Mouse (Mus musculus) kidney, embryonic 16.5 days (tissue): Measurements from ENCODE around the gene Krt80. TPM values are rescaled to one million over a fixed set of nuclear protein-coding genes. Genes with fewer than 3 reads are reported as not detected.

ENCODE experiments used
- ATAC-seq: fragments of 200-750 bp; cut with Nextera tagmentation; 2 replicates; pipeline ENCODE4 v1.8.0; 2017; ENCODE audit warnings: moderate TSS enrichment; ENCODE audit not compliant: low FRiP score, low TSS enrichment
- H3K27ac ChIP-seq: fragments of 300-500 bp; sonication (generic); 2 replicates; pipeline ENCODE4 v1.5.1; 2014; ENCODE audit warnings: low read length
- H3K27me3 ChIP-seq: fragments of 300-500 bp; sonication (generic); 2 replicates; pipeline ENCODE4 v1.6.1; 2014; ENCODE audit warnings: low read length, control low read depth, mixed read lengths; ENCODE audit not compliant: insufficient read depth
- H3K36me3 ChIP-seq: fragments of 300-500 bp; sonication (generic); 2 replicates; pipeline ENCODE4 v1.6.1; 2014; ENCODE audit warnings: low read length, control low read depth, mixed read lengths; ENCODE audit not compliant: insufficient read depth
- H3K4me1 ChIP-seq: fragments of 300-500 bp; sonication (generic); 2 replicates; pipeline ENCODE4 v1.6.1; 2014; ENCODE audit warnings: low read length, control low read depth, mixed read lengths; ENCODE audit not compliant: insufficient read depth
- H3K4me2 ChIP-seq: fragments of 300-500 bp; sonication (generic); replicated peaks from 2 replicates; pipeline ENCODE4 v1.6.1; 2014; ENCODE audit warnings: low read depth, low read length
- H3K4me3 ChIP-seq: fragments of 300-500 bp; sonication (generic); 2 replicates; pipeline ENCODE4 v1.5.1; 2014; ENCODE audit warnings: mild to moderate bottlenecking, low read length
- H3K9ac ChIP-seq: fragments of 300-500 bp; sonication (generic); replicated peaks from 2 replicates; pipeline ENCODE4 v1.6.1; 2014; ENCODE audit warnings: low read length
- H3K9me3 ChIP-seq: fragments of 300-500 bp; sonication (generic); 2 replicates; pipeline ENCODE4 v1.6.1; 2016; ENCODE audit warnings: low read length, control low read depth
- WGBS: fragments of 180-500 bp; shearing (Covaris S2); extraction: QIAGEN DNeasy Blood & Tissue Kit; methylation state at CpG from one replicate; pipeline ENCODE4 v1.1.7; 2014; 5-methylcytosine and 5-hydroxymethylcytosine counted together
- polyA plus RNA-seq: library from polyadenylated mRNA; unstranded; fragments of >200 nt; fragmentation: Nextera tagmentation; extraction: Ambion mirVana; gene quantifications from 2 replicates; pipeline ENCODE4 v1.2.1, GENCODE M21; 2015

Krt80 gene
- polyA plus RNA-seq, 1 experiment from 2014 or later, result 1.7 TPM

DNA sequence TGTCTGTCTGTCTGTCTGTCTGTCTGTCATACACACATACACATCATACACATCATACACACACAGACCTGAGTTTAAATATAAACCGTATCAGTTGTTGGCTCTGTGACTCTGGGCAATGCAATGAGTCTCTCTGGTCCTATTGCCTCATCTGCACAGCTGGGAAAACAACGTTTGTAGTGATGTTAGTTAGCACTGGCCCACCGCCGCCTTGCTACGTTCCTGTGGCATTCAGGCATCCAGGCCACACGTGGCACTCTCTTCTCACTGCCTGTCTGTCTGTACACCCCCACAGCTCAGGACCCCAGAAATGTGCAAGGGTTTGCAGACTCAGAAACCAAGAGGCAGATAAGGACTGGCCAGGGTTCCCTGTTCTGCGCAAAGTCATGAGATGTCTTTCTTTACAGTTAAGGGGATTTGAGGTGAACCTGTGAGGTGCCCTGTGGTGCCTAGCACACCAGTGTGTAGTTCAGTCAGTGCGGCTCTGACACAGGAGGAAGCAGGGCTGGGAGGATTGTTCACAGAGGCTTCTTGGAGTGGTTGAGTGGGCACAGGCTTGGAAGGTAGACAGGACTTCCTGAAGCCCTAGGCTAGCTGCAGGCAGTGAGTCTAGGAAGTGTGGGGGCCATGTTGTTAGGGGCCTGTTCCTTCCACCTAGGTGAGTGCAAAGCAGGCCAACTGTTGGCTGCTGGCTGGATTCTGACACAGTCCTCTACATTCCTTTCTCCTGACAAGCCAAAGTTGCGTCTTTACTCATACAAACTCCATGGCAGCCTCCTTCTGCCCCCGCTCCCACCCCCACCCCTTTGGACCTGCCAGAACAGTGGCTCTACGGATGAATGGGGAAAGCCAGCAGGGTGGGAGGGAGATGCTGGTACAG, 1.2 kb downstream of the Krt80 start:
- no peak overlapping the region for H3K4me3 ChIP-seq
- peaks cover 47% of the 10 kb centered on the region for H3K4me1 ChIP-seq
- H3K4me2 ChIP-seq, result no peak overlapping the region
- no peak for ATAC-seq
- H3K9ac ChIP-seq, result no peak overlapping the region
- H3K27ac ChIP-seq, result 0 out of 2 replicates have a peak overlapping the region, but pooled peaks have one; percentile 29
- no peaks in the 10 kb centered on the region for H3K27me3 ChIP-seq
- 66% methylated on average over 11 of the region's 11 CpGs for WGBS
- no peaks in the 10 kb centered on the region for H3K9me3 ChIP-seq
- no peaks in the 10 kb centered on the region for H3K36me3 ChIP-seq

DNA sequence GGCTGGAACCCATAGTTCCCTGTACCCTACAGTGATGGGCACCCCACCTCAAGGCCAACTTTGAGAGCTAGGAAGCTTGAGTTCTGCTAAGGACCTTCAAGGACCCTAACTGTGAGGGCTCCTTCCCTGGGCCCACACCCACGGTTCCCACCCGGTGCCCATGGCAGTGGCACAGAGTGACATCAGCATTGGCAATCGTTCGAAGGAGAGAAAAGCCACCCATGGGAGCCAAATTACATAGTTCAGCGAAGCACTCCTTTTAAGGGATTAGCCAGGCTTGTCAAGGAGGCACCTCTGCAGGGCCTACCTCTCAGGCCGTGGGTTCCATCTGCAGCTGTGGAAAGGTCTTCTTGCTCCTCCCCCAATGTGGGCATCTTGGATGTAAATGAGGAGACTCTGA, 1.9 kb downstream of the Krt80 start:
- Histone ChIP-seq H3K4me1 (peaks cover 47% of the 10 kb centered on the region), H3K27ac (no peak overlapping the region), H3K4me2 (no peak overlapping the region), H3K9ac (no peak overlapping the region), H3K27me3 (no peaks in the 10 kb centered on the region), H3K9me3 (no peaks in the 10 kb centered on the region), H3K4me3 (no peak overlapping the region), H3K36me3 (no peaks in the 10 kb centered on the region)
- 79% methylated on average over 6 of the region's 6 CpGs for WGBS
- no peak for ATAC-seq

GRCm38 (mm10) chr15:101367497-101367896, 2.5 kb downstream of the Krt80 start:
- H3K4me2 ChIP-seq, result no peak overlapping the region
- WGBS, result 83% methylated on average over 8 of the region's 8 CpGs
- H3K4me3 ChIP-seq, result no peak overlapping the region
- no peak for ATAC-seq
- H3K9me3 ChIP-seq, result no peaks in the 10 kb centered on the region
- H3K4me1 ChIP-seq, result peaks cover 47% of the 10 kb centered on the region
- no peaks in the 10 kb centered on the region for H3K36me3 ChIP-seq
- no peak overlapping the region for H3K9ac ChIP-seq
- no peaks in the 10 kb centered on the region for H3K27me3 ChIP-seq
- H3K27ac ChIP-seq, result no peak overlapping the region

GRCm38 (mm10) chr15:101366926-101367325, 3.0 kb downstream of the Krt80 start:
- Histone ChIP-seq H3K4me3 (no peak overlapping the region), H3K27me3 (no peaks in the 10 kb centered on the region), H3K9ac (no peak overlapping the region), H3K4me1 (peaks cover 41% of the 10 kb centered on the region), H3K9me3 (no peaks in the 10 kb centered on the region), H3K4me2 (no peak overlapping the region), H3K27ac (no peak overlapping the region), H3K36me3 (no peaks in the 10 kb centered on the region)
- 63% methylated on average over 2 of the region's 2 CpGs for WGBS
- ATAC-seq, result no peak

- Histone ChIP-seq H3K36me3 (no peaks in the 10 kb centered on the region), H3K4me2 (no peak overlapping the region), H3K27me3 (no peaks in the 10 kb centered on the region), H3K4me3 (no peak overlapping the region), H3K9ac (peak overlapping the region; percentile 38; the same call in 1 of the 2 replicates), H3K9me3 (no peaks in the 10 kb centered on the region), H3K27ac (no peak overlapping the region), H3K4me1 (peaks cover 37% of the 10 kb centered on the region)
- 52% methylated on average over 3 of the region's 3 CpGs for WGBS
- ATAC-seq, result no peak
Measured at GRCm38 (mm10) chr15:101366482-101366881, 3.5 kb downstream of the Krt80 start.

- H3K4me1 ChIP-seq, result peaks cover 36% of the 10 kb centered on the region
- H3K4me3 ChIP-seq, result no peak overlapping the region
- H3K27me3 ChIP-seq, result no peaks in the 10 kb centered on the region
- no peak overlapping the region for H3K4me2 ChIP-seq
- H3K36me3 ChIP-seq, result no peaks in the 10 kb centered on the region
- WGBS, result 62% methylated on average over 4 of the region's 4 CpGs
- H3K9me3 ChIP-seq, result no peaks in the 10 kb centered on the region
- no peak overlapping the region for H3K27ac ChIP-seq
- ATAC-seq, result no peak
- no peak overlapping the region for H3K9ac ChIP-seq
Measured at GRCm38 (mm10) chr15:101365721-101366120, 4.2 kb downstream of the Krt80 start.

DNA sequence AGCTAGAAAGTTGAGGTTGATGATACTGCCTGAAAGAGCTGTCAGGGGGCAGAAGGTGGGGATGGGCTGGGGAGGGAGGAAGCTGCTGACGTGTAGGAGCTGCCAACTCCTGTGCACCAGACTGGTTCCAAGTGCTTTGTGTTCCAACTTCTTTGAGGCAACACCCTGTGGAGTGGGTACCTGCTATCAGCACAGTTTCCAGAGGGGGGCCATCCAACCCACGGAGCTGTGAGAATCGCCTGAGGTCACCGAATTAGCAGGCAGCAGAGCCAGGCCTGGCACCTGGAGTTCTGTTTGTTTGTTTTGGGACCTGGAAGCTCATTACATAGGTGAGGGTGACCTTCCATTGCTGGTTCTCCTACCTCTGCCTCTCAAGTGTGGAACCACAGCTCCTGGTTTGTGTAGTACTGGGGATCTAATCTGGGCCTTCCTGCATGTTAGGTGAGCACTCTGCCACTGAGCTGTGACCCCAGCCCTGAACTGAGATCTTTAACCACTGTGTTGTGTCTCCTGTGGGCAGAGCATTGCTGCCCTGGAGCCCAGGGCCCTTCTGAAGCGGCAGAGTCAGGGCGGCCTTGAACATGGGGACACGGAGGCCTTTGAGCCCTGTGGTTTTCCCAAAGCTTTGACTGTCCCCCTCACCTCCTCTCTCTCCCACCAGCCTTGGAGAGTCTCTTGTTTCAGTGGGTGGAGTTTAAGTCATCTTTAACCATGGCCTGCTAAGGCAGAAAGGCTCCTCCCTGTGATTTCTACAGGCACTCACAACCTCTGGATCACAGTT, 4.9 kb downstream of the Krt80 start:
- Histone ChIP-seq H3K27ac (no peak overlapping the region), H3K4me3 (no peak overlapping the region), H3K27me3 (no peaks in the 10 kb centered on the region), H3K4me2 (no peak overlapping the region), H3K4me1 (peaks cover 31% of the 10 kb centered on the region), H3K36me3 (no peaks in the 10 kb centered on the region), H3K9me3 (no peaks in the 10 kb centered on the region), H3K9ac (no peak overlapping the region)
- no peak for ATAC-seq
- WGBS, result 71% methylated on average over 7 of the region's 7 CpGs

- WGBS, result 63% methylated on average over 6 of the region's 6 CpGs
- H3K36me3 ChIP-seq, result no peaks in the 10 kb centered on the region
- no peak for ATAC-seq
- no peak overlapping the region for H3K4me2 ChIP-seq
- H3K4me1 ChIP-seq, result peaks cover 24% of the 10 kb centered on the region
- no peak overlapping the region for H3K9ac ChIP-seq
- no peaks in the 10 kb centered on the region for H3K9me3 ChIP-seq
- H3K27ac ChIP-seq, result no peak overlapping the region
- H3K4me3 ChIP-seq, result no peak overlapping the region
- H3K27me3 ChIP-seq, result no peaks in the 10 kb centered on the region
Measured at GRCm38 (mm10) chr15:101364425-101364824, 5.5 kb downstream of the Krt80 start.

DNA sequence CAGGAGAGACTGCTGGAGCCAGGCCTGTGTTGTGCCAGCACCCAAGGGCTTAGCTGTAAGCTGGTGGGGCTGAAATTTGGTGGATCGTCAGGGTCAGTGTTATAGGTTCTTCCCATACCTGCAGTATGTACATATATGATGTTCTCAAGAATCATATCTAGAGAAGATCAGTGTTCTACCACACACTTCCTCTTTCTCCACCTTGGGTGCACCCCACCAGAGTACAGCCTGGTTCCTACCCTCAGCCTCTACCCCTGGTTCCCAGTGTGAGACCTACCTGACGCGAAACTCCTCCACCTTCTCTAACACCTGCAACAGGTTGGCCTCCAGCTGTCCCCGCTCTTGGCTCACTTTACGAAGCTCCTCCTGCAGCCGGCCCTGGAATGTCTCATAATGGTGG, 6.0 kb downstream of the Krt80 start:
- H3K36me3 ChIP-seq, result no peaks in the 10 kb centered on the region
- no peak overlapping the region for H3K9ac ChIP-seq
- H3K9me3 ChIP-seq, result no peaks in the 10 kb centered on the region
- no peak overlapping the region for H3K27ac ChIP-seq
- no peaks in the 10 kb centered on the region for H3K27me3 ChIP-seq
- 73% methylated on average over 6 of the region's 6 CpGs for WGBS
- peaks cover 19% of the 10 kb centered on the region for H3K4me1 ChIP-seq
- no peak overlapping the region for H3K4me3 ChIP-seq
- no peak for ATAC-seq
- no peak overlapping the region for H3K4me2 ChIP-seq
